Mouse (Mus musculus): ENCODE results near the gene Cars.

The Cars gene

DNA sequence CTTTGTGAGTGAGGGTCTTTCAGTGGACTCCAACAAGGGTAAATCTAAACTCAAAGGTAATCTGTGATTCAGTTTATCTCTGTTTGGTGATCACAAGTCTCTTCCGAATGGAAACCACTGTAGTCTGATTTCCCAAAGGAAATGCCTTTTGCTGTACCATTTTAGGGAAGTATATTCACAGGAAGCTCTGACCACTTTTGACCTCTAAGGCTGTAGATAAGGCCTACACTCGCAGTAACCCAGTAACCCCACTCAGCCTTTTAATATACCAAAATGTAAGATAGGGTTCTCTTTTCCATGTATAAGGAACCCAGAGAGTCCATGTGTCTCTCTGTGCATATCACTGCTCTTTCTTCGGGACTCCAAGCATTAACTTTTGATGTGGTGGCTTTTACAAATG, 5.4 kb upstream of the Cars start:
- H3K36me3 ChIP-seq (ENCODE audit: control insufficient read depth, insufficient read depth, low read length, poor library complexity, severe bottlenecking) = peaks cover 5% of the 10 kb centered on the region; the same call in 1 of the 2 replicates
- H3K27me3 ChIP-seq (ENCODE audit: control insufficient read depth, insufficient read depth, low read length, poor library complexity, severe bottlenecking) = no peaks in the 10 kb centered on the region
- DNase-seq (ENCODE audit: low read depth, low spot score) = no peak

DNA sequence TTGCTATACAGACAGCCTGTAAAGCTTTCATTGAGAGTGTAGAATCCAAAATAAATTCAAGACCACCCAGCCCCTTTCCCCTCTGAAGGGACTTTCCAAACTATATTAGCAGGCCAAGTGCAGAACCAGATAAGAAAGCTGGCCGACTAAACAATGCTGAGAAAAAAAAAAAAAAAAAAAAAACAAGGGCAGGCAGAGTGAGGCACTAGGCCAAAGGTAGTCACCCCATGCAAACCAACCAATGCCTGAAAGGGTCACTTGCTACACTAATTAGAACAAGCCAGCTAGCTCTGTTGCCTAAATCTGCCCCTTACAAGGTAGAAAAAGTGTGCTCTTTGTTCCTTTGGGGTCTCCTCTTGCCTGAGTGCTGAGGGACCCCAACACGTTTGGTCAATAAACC, 5.0 kb upstream of the Cars start:
- Histone ChIP-seq H3K27me3 (ENCODE audit: control insufficient read depth, insufficient read depth, low read length, poor library complexity, severe bottlenecking) (no peaks in the 10 kb centered on the region), H3K36me3 (ENCODE audit: control insufficient read depth, insufficient read depth, low read length, poor library complexity, severe bottlenecking) (peaks cover 5% of the 10 kb centered on the region; the same call in 1 of the 2 replicates)
- no peak for DNase-seq (ENCODE audit: low read depth, low spot score)

DNA sequence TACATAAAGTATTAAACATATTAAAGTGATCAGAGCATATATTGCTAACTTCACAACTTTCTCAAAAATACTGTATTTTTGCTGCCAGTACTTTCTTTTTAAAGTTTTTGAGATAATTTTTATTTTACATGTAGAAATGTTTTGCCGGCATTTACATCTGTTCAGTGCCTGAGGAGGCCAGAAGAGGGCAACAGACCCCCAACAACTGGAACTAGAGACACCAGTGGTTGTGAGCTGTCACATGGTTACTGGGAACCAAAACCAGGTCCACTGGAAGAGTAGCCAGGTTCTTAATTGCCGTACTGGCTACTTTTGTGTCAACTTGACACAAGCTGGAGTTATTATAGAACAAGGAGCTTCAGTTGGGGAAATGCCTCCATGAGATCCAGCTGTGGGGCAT, 1.8 kb upstream of the Cars start:
- Histone ChIP-seq H3K27me3 (ENCODE audit: control insufficient read depth, insufficient read depth, low read length, poor library complexity, severe bottlenecking) (no peaks in the 10 kb centered on the region), H3K36me3 (ENCODE audit: control insufficient read depth, insufficient read depth, low read length, poor library complexity, severe bottlenecking) (no peaks in the 10 kb centered on the region)
- DNase-seq (ENCODE audit: low read depth, low spot score) = peak; percentile 55

DNA sequence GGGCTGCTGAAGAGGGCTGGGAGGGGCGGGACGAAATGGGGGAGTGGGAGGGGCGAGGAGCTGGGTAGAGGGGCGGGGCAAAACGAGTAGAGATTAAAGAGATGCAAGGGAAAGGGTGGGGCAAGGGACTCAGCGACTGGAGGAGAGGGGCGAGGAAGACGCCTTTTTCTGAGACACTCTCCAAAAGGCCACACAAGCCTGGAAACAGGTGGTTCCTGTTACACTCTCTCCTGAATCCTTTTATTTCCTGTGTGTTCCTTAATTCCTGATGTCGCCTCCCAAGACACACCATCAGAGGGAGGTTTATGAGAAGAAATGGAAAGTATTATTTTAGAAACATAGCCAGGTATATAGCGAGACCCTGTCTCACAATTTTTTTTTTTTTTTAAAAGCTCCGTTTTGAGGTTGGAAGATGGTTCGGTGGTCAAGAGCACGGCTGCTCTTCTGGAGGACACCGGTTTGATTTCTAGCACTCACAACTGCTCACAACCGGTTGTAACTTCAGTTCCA, 396 bp upstream of the Cars start:
- H3K27me3 ChIP-seq (ENCODE audit: control insufficient read depth, insufficient read depth, low read length, poor library complexity, severe bottlenecking) = no peaks in the 10 kb centered on the region
- no peaks in the 10 kb centered on the region for H3K36me3 ChIP-seq (ENCODE audit: control insufficient read depth, insufficient read depth, low read length, poor library complexity, severe bottlenecking)
- no peak for DNase-seq (ENCODE audit: low read depth, low spot score)

DNA sequence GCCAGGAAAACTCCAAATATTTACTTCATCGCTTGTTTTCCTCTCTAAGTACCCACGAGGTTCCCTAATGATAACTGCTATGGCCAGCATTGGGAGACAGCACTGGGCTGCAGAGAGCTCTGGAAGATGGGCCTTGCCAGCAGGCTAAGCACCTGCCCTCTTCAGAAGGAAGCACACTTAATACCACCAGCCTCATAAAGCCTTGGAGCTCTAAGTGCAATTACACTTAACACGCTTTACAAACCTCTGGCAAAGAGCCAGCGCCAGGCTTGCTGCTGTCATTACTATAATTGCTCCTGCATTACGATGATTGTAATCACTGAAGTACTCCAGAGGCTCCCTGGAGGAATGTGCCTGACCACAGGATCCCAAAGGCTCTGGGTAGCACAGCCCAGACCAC, 5.0 kb downstream of the Cars start:
- no peak for DNase-seq (ENCODE audit: low read depth, low spot score)
- H3K36me3 ChIP-seq (ENCODE audit: control insufficient read depth, insufficient read depth, low read length, poor library complexity, severe bottlenecking) = no peaks in the 10 kb centered on the region; the same call in 1 of the 2 replicates
- H3K27me3 ChIP-seq (ENCODE audit: control insufficient read depth, insufficient read depth, low read length, poor library complexity, severe bottlenecking) = no peaks in the 10 kb centered on the region

DNA sequence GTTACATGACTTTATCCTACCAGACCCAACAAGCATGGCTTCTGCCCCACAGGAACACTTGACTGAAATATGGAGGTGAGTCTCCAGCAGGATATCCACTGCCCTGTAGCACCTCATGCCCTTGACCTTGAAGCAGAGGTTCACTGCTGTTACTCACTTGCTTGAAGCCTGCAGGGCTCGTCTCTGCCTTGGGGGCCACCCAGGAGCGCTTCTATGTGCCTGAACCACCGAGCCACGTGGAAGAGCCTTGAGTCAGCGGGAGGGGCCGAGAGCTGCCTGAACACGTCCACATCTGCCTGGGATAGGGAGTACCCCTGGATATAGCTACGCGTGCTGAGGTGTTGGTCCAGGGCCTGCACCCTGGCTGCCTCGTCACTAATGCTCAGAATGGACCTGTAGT, 7.6 kb downstream of the Cars start:
- DNase-seq (ENCODE audit: low read depth, low spot score) = no peak
- peaks cover 2% of the 10 kb centered on the region; the same call in 1 of the 2 replicates for H3K36me3 ChIP-seq (ENCODE audit: control insufficient read depth, insufficient read depth, low read length, poor library complexity, severe bottlenecking)
- H3K27me3 ChIP-seq (ENCODE audit: control insufficient read depth, insufficient read depth, low read length, poor library complexity, severe bottlenecking) = no peaks in the 10 kb centered on the region

DNA sequence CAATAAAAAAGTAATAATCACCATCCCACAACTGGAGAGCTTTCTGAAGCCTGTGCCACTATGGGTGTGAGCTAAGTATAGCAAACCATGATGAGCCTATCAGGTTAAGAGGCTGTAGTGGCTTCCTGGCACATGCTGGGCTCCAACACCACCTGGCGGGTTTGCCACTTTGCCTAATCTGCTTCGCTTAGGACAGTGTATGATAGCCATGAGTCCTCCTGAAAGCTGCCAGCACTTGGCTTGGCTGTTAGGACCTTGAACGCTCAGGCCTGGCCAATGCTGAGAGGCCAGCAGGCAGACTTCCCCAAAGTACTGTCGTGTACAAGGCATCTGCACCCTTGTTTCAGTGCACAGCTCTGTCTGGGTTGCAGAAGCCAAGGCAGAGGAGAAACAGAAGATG, 11.9 kb downstream of the Cars start:
- Histone ChIP-seq H3K36me3 (ENCODE audit: control insufficient read depth, insufficient read depth, low read length, poor library complexity, severe bottlenecking) (peaks cover 4% of the 10 kb centered on the region), H3K27me3 (ENCODE audit: control insufficient read depth, insufficient read depth, low read length, poor library complexity, severe bottlenecking) (no peaks in the 10 kb centered on the region)
- no peak for DNase-seq (ENCODE audit: low read depth, low spot score)

DNA sequence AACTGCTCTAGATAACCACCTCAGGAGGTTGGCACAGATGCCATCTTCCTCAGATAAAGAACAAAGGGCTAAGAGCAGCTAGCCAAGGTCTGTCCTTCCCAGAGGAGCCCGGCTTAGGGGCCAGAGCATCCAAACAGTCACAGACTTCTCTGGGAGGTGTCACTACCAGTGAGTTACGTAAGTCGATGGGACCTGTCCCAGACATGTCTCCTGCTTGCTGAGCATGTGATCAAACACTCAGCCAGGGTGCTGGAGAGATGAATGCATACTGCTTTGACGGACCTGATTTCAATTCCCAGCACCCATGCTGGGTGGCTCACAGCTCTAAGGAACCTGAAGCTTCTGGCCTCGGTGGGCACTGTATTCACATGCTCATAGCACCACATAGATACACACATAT, 12.3 kb downstream of the Cars start:
- Histone ChIP-seq H3K36me3 (ENCODE audit: control insufficient read depth, insufficient read depth, low read length, poor library complexity, severe bottlenecking) (peaks cover 7% of the 10 kb centered on the region), H3K27me3 (ENCODE audit: control insufficient read depth, insufficient read depth, low read length, poor library complexity, severe bottlenecking) (no peaks in the 10 kb centered on the region)
- DNase-seq (ENCODE audit: low read depth, low spot score) = no peak

DNA sequence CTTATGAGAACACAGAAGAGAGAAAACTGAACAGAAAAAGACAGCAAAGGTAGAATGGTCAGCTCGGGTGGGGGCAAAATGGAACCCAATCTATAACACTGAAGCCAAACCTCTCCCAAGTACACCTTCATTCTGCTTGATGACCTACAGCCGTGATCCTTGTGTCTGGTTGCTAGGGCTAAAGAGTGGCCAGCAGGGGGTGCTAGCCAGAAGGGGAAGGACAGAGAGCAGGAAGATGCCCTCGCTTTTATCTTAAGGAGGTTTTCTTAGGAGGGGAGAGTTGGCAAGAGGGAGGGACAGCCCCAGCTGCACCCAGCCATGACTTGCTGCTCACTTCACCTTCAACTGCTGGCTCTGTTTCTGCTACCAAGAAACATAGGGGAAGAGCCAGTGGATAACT, 15.9 kb downstream of the Cars start:
- no peaks in the 10 kb centered on the region for H3K27me3 ChIP-seq (ENCODE audit: control insufficient read depth, insufficient read depth, low read length, poor library complexity, severe bottlenecking)
- peak; percentile 88 for DNase-seq (ENCODE audit: low read depth, low spot score)
- H3K36me3 ChIP-seq (ENCODE audit: control insufficient read depth, insufficient read depth, low read length, poor library complexity, severe bottlenecking) = peaks cover 7% of the 10 kb centered on the region

DNA sequence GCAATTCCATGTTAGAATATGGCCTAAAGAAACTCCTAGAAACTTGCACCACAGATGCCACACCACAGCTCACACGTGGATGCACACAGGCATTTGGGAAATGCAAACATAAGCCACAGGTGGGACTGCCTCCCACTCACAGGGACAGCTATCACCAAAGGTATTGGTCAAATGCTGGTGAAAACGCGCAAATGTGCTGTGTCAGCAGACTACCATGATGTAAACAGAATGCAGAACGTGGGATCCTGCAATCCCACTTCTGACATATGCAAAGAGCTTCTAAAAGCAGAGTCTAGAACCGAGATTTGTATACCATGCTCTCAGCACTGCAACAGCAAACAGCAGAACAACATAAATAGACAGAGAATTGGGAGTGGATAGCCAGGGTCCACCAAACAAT, 16.9 kb downstream of the Cars start:
- Histone ChIP-seq H3K27me3 (ENCODE audit: control insufficient read depth, insufficient read depth, low read length, poor library complexity, severe bottlenecking) (no peaks in the 10 kb centered on the region), H3K36me3 (ENCODE audit: control insufficient read depth, insufficient read depth, low read length, poor library complexity, severe bottlenecking) (peaks cover 5% of the 10 kb centered on the region)
- no peak for DNase-seq (ENCODE audit: low read depth, low spot score)

DNA sequence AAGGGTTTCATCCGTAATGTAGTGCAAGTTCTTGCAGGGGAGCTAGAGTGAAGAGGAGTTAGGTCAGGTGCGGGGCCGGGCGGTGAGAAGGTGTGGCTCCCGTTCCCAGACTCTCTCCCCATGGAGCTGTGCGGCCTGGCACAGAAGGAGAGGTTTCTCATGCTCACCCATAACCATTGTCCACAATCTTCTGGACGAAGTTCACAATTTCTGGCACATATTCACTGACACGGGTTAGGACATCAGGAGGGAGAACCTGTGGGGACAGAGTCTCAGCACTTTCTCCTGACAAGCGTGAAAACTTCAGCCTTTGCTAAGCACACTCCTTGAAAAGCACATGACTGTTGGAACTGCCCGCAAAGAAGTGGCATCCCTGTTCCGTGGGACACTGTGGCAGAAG, 24.1 kb downstream of the Cars start:
- no peaks in the 10 kb centered on the region for H3K27me3 ChIP-seq (ENCODE audit: control insufficient read depth, insufficient read depth, low read length, poor library complexity, severe bottlenecking)
- peaks cover 8% of the 10 kb centered on the region for H3K36me3 ChIP-seq (ENCODE audit: control insufficient read depth, insufficient read depth, low read length, poor library complexity, severe bottlenecking)
- no peak for DNase-seq (ENCODE audit: low read depth, low spot score)

DNA sequence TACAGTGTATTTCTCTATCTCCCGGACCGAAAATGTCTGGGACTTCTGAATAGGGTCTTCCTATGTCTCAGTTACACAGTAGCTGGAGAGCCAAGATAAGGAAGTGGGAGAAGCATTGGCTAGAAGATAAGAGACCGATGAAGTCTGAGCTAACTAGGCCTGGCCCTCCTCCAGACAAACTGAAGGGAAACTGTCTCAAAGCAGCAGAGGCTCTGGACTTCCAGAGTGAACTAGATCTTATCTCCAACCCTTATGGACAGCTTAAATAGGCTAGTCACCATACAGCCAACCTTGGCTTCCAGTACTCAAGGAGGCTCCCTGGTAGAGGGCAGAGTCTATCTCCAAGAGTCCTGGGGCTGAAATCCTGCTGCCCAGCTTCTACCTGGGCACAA, 34.2 kb downstream of the Cars start:
- no peak for DNase-seq (ENCODE audit: low read depth, low spot score)
- Histone ChIP-seq H3K36me3 (ENCODE audit: control insufficient read depth, insufficient read depth, low read length, poor library complexity, severe bottlenecking) (peaks cover 10% of the 10 kb centered on the region; the same call in 1 of the 2 replicates), H3K27me3 (ENCODE audit: control insufficient read depth, insufficient read depth, low read length, poor library complexity, severe bottlenecking) (no peaks in the 10 kb centered on the region)

DNA sequence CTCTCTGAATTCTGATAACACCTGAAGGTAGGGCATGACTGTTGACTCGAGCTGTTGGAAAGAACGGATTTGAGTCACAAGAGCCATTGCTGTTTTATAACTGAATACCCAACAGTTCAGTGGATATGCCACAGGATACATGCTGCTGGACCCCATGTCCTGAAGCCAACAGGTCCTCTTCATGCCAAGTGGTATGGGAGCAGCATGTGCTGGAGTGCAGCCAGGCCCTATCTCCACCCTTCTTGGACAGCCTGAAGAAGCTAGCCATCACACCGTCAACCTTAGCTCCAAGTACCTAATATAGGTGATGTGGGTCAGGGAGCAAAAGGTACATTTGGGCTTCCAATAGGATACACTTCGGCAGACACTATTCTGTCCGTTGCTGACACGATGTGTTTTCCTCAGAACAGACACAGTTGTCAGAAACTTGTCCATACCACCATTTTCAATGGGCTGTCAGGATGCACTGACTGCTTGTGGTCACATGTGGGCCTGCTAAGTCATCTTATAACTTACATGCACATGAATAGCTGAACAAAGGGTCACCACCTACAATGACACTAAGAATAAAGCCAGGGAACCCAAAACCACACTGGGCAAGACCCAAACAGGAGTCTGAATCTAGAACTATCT, 34.8 kb downstream of the Cars start:
- DNase-seq (ENCODE audit: low read depth, low spot score) = no peak
- H3K36me3 ChIP-seq (ENCODE audit: control insufficient read depth, insufficient read depth, low read length, poor library complexity, severe bottlenecking) = peaks cover 10% of the 10 kb centered on the region; the same call in 1 of the 2 replicates
- no peaks in the 10 kb centered on the region for H3K27me3 ChIP-seq (ENCODE audit: control insufficient read depth, insufficient read depth, low read length, poor library complexity, severe bottlenecking)

DNA sequence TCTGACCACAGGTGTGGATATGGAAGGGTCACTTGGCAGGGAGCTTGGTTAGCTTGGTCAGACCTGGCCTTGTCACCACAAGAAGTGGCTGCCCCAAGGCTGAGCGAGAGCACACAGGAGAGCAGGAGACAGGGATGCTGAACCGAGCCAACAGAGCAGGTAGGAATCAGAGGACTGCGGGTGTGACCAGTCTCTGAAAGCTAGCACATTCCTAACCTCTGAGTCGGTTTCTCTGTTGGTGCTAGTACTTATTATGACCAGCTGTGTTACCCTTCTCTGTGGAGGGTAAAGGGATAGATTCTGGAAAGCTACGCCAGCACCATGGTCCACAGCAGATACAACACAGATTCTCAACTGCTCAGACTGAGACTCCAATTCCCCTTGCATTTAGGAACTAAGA, 36.1 kb downstream of the Cars start:
- H3K27me3 ChIP-seq (ENCODE audit: control insufficient read depth, insufficient read depth, low read length, poor library complexity, severe bottlenecking) = no peaks in the 10 kb centered on the region
- no peak for DNase-seq (ENCODE audit: low read depth, low spot score)
- peaks cover 10% of the 10 kb centered on the region; the same call in 1 of the 2 replicates for H3K36me3 ChIP-seq (ENCODE audit: control insufficient read depth, insufficient read depth, low read length, poor library complexity, severe bottlenecking)

DNA sequence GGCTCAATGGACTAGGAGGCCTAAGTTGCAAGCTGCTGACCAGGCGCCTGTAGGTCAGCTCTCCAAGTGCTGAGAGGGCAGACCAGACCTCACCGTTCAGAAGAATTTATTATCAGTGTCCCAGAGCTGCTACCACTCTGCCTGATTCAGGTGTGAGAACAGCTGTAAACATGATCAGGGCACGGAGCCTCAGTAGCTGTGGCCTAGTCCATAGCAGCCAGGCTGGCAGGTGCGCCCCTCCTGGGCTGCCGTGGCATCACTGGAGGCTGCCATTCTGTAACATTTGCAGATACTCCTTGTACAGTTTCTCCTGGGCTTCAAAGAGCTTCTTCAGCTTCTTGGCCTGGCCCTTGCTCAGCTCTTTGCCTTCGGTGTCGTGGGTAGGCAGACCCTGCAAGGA, 42.3 kb downstream of the Cars start:
- DNase-seq (ENCODE audit: low read depth, low spot score) = no peak

More for the DNA sequence above, 42.3 kb downstream of the Cars start:
- no peaks in the 10 kb centered on the region for H3K27me3 ChIP-seq (ENCODE audit: control insufficient read depth, insufficient read depth, low read length, poor library complexity, severe bottlenecking)
- peaks cover 5% of the 10 kb centered on the region for H3K36me3 ChIP-seq (ENCODE audit: control insufficient read depth, insufficient read depth, low read length, poor library complexity, severe bottlenecking)
